7 mouse cellular contexts compared by ENCODE assay signal in the genomic region with DNA sequence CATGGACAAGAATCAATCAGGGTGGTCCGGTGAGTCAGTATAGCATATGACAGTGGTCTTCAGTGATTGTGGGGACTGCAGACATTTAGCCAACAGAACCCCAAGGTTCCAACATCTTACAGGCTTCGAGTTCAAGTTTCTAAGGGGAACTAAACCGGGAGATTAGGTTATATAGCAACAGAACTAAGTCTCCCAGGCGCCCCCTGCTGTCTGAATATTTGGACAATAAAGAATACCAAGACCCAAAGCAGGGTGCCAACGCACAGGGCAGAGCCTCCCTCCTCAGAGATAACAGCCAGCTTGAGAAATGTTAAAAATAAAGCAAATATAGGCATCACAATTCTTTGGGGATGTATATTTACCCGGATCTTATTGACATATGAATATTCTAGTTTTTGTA. TPM values are rescaled to one million over a fixed set of nuclear protein-coding genes. Genes with fewer than 3 reads are reported as not detected.
A peak's percentile ranks its signal among the peaks of the same experiment; 100 is the strongest.
DNase-seq lines count a peak whose midpoint lies in the region; ATAC-seq and TF ChIP-seq lines count a peak whose summit lies in the region.

No protein-coding gene starts in this region.

- DNase-seq in A20 (ENCODE audit: low read depth, low spot score) = peak; percentile 72
- DNase-seq in brain, embryonic 14.5 days (ENCODE audit: low read depth) = peak; percentile 76
- DNase-seq in layer of hippocampus, adult 18-20 months (ENCODE audit: low spot score in 2 of 2) = peak; percentile 45 to 85
- peak; percentile 82 for DNase-seq in lung, postnatal 10 days
- peak; percentile 72 for DNase-seq in right cerebral cortex, postnatal 4 days

- TF ChIP-seq POLR2A in brain, embryonic 14.5 days (IDR thresholded peaks at IDR 0.05; ENCODE audit: borderline replicate concordance, extremely low read depth, insufficient read depth, insufficient read length, poor library complexity, severe bottlenecking) = no peak

- TF ChIP-seq CTCF in brain, embryonic 14.5 days (IDR thresholded peaks at IDR 0.05; ENCODE audit: borderline replicate concordance, extremely low read depth, insufficient read depth, insufficient read length) = peak; percentile 59; the same call in 1 of the 2 replicates

- peak; percentile 67 for ATAC-seq in CD4-positive, CD25-positive, alpha-beta regulatory T cell, adult 4 months
- peak; percentile 86 for ATAC-seq in frontal cortex, adult (ENCODE audit: low TSS enrichment)

RNA-seq across cellular contexts. Expression of a gene that starts 24.0 kb away (rescaled TPM):
- 100 to 1,000 TPM in 1 of 2 experiments, 10 to 100 TPM in 1; 97.6 to 108 TPM for polyA plus RNA-seq in CD4-positive, CD25-positive, alpha-beta regulatory T cell, adult 4 months (2017; shearing (Covaris generic))
- 0.15 and 0.28 TPM in 2 replicates for polyA plus RNA-seq in brain, embryonic 14.5 days (2012; rRNA removed)
- under 1 TPM; 0.51 to 0.54 TPM for total RNA-seq in layer of hippocampus, adult 18-20 months (2021)

RNA-seq across cellular contexts. Expression of a gene that starts 53.1 kb away (rescaled TPM):
- polyA plus RNA-seq in CD4-positive, CD25-positive, alpha-beta regulatory T cell, adult 4 months (2017; shearing (Covaris generic)) = 100 to 1,000 TPM in 1 of 2 experiments, 10 to 100 TPM in 1; 76.0 to 120 TPM
- polyA plus RNA-seq in brain, embryonic 14.5 days (2012; rRNA removed) = 14.2 and 15.5 TPM in 2 replicates
- total RNA-seq in layer of hippocampus, adult 18-20 months (2021) = 10 to 100 TPM; 64.5 to 70.3 TPM

Comparison
In these comparisons a context has a peak if more than half of its experiments do, and no peak if none do; other contexts are left out.
1. Peak in every context shown above with its lines: DNase-seq and ATAC-seq.
2. RNA of a gene that starts 24.0 kb away (polyA plus RNA-seq): 97.6 to 108 TPM in CD4-positive, CD25-positive, alpha-beta regulatory T cell, adult 4 months; 0.15 to 0.28 TPM in brain, embryonic 14.5 days; every median in the first group is over 10 times any median in the second.